Mouse (Mus musculus) lung, postnatal 25 days (tissue): ENCODE data around the gene Gatb.
A peak's percentile ranks its signal among the peaks of the same experiment; 100 is the strongest.

Source experiments
- DNase-seq: peaks from one replicate; pipeline ENCODE4 v3.0.0; 2022; ENCODE audit warnings: low spot score

The Gatb gene

DNA sequence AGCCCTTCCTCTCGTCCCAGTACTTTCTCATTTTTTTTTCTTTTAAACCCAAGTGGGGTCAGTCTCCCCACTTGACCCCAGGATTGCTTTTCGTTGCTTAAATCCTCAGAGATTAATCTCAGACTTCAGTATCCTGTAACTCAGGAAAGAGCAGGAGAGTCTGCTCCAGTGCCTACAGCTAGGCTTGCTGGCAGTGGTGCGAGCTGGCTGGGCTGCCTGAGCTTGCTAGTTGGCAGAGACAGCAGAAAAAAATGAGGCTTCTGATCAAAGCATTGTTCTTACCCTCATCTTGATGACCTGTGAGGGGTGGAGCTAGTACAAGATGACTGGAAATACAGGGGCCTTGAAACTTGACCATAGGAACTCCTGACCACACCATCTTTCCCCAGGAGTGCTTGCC, 20.5 kb downstream of the Gatb start:
- DNase-seq = no peak

DNA sequence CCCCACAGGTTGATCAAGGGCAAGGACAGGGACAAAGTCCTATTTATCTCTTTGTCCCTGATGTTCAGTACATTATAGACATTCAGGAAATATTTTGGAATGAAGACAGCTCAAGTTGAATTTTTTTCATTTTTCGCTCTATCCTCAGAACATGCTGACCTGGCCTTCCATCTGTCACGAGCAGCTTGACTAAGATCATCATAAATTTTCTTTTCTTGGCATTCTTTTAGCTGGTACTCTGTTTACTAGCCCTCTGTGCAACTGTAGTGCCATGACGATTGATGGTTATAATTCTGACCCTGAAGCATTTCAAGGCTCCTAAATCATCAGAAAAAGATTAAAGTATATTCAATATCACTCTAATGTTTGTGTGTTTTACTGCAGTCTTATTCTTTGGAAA, 25.6 kb downstream of the Gatb start:
- no peak for DNase-seq

- no peak for DNase-seq
These were observed 28.0 kb downstream of the Gatb start for GRCm38 (mm10) chr3:85601841-85602305.

- DNase-seq = no peak
These were observed 29.9 kb downstream of the Gatb start for GRCm38 (mm10) chr3:85603811-85604210.

GRCm38 (mm10) chr3:85606912-85607311, 33.0 kb downstream of the Gatb start:
- DNase-seq = peak; percentile 73

DNA sequence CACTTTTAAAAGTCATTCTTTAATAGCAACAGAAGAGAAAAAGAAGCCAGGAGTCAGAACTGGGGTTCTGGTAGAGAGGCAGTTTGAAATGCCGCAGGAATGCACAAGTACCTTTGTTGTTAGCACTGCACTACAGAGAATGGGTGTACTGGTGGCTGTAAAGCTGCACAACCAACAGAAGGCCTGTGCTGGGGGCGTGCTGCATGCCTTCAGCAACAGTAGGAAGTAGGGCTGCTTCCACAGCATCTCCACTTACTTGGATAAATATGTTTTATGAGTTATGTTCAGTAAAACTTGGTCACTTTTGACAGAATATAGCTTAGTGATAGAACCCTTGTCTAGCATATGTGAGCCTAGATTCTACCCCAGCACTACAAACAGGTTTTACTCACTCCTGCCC, 33.8 kb downstream of the Gatb start:
- DNase-seq = peak; percentile 10

GRCm38 (mm10) chr3:85616389-85616788, 42.5 kb downstream of the Gatb start:
- DNase-seq = no peak

GRCm38 (mm10) chr3:85618885-85619284, 45.0 kb downstream of the Gatb start:
- DNase-seq = no peak

DNA sequence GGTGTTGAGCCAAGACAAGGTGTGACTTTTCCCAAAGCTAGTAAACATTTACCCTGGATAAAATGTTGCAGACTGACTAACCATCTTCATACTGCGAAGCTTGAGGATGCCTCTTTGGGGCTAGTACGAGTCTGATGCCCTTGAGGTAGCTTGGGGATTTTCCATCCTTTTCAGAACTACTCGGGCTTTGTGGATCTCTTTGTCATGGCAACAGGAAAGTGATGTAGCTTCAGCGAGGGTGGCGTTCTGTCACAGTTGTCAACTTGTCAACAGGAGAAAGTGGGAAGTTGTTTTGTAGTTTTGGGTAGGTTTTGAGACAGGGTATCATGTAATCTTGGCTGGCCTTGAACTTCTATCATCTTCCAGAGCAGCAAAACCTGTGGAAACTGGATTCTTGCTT, 45.4 kb downstream of the Gatb start:
- DNase-seq = no peak

- DNase-seq = no peak
These were observed 45.8 kb downstream of the Gatb start for GRCm38 (mm10) chr3:85619751-85620150.

DNA sequence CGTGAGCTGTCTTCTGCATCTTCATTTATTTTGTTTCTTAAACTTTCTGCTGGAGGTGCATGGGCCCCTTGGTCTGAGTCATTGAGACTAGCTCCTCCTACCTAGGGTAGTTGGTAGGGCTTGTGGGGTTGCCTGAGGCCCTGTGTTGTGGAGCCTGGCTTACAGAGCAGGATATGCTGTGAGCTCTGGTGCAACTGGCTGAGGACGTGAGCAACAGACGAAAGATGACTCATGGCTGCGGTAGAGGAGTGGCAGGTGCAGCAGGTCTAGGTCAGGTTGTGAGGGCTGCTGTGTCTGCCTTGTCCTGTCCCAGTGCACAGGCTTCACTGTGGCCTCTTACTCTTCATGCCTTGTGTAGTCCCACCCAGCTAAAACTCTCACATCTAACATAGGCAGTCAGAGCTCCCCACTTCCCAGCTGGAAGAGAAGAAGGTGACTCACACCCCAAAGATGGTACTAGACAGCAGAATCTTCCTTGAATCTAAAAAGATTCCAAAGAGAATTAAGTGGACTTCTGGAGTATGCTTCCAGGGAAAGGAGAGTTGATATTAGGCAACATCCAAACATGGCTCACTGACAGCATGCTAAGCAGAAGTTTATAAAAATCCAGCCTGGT, 56.1 kb downstream of the Gatb start:
- no peak for DNase-seq

GRCm38 (mm10) chr3:85633733-85634132, 59.8 kb downstream of the Gatb start:
- DNase-seq = no peak

DNA sequence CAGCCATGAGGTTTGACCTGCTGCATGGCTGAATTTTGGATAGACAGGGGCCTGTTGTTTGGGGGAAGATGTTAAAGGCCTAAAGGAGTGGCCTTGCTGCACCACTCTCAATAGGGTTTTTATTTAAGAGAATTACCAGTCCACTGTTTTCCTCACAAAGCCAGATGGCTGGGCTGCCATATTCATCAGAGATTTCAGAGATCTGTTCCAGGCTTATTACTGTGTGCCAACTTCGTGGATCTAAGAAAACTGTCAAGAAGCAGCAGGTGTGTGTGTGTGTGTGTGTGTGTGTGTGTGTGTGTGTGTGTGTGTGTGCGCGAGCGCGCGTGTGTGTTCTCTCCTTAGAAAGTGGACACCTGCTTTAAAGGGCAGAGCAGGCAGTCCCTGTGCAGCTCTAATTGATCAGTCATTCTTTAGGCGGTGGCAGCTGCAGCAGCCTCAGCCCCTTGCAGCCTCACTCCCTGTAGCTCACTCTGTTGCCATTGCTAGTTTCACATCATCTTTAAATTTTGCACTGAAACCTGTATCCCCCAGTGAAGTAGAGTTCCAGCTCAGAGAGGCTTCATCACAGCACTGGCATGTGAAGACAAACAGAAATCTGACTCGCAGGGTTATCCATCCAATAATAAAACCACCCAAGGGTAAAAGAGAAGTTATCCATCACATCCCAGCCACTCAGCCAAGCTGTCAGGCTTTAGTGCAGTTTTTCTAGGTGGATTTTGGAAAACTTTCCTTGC, 60.6 kb downstream of the Gatb start:
- no peak for DNase-seq

- DNase-seq = no peak
These were observed 61.2 kb downstream of the Gatb start for GRCm38 (mm10) chr3:85635126-85635419.

DNA sequence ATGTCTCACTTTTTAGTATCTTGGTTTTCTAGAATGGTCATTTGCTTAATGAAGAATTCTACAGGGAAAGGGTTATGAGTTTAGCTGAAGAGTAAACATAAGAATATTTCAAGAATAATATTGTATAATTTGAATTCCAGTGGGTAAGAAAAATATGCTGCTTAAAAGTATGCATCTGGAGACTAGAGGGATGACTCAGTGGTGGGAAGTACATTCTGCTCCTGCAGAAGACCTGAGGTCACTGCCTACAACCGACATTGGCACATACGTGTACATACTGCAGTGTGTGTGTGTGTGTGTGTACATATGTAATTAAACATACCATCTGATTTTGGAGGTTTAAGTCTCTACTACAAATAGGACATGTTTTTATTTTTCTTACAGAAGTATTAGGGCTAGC, 61.7 kb downstream of the Gatb start:
- DNase-seq = no peak

DNA sequence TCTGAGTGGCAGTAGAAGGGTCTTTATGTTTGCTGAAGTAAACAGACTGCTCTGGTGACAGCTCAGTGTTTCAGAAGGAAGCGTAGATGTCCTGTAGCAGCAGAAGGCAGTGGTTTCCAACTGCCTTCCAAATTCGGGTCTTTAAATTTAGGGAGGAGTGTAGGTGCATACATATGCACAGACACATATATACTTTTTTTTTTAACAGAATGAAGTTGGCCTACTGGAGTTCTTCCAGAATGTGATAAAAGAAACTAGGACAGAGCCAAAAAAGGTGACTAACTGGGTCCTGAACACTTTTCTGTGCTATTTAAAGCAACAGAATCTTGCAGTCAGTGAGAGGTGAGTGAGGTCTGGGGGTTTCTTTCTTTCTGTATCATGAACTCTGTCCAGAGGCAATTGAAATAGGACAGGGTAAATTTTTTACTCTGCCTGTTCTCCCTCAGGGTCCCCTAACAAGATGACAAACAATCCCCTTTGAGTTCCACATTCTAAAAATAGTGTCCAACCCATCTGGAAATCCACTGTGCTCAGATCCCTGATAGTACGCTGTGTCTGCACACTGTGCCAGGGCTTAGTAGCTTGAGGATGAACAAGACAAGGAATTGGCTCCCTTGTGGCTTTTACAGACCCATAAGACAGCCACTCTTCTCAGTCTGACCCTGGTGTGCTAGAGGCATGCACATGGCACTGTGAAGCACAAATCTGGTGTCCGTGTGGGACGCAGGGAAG, 63.0 kb downstream of the Gatb start:
- DNase-seq = no peak

DNA sequence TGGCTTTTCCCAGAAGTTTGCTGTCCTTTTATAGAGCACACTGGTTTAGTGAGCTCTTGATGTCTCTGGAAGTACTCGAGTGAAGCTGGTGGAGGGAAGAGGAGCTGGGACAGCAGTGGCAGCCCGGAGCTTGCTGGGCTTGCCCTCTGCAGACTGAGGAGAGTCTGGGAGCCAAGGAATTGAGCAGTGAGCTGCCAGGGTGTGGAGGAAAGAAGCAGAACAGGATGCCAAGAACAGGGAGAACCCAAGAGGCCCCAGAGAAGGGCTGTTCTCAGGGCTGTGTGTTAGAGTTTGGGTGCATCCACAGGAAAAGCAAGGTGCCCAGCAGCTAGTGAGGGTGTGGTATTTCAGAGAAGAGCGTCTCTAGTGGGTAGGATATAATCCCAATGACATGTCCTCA, 67.8 kb downstream of the Gatb start:
- DNase-seq = no peak

- no peak for DNase-seq
These were observed 70.9 kb downstream of the Gatb start for GRCm38 (mm10) chr3:85644814-85645213.

- no peak for DNase-seq
These were observed 71.6 kb downstream of the Gatb start for GRCm38 (mm10) chr3:85645517-85646004.

GRCm38 (mm10) chr3:85649176-85649575, 75.3 kb downstream of the Gatb start:
- no peak for DNase-seq

DNA sequence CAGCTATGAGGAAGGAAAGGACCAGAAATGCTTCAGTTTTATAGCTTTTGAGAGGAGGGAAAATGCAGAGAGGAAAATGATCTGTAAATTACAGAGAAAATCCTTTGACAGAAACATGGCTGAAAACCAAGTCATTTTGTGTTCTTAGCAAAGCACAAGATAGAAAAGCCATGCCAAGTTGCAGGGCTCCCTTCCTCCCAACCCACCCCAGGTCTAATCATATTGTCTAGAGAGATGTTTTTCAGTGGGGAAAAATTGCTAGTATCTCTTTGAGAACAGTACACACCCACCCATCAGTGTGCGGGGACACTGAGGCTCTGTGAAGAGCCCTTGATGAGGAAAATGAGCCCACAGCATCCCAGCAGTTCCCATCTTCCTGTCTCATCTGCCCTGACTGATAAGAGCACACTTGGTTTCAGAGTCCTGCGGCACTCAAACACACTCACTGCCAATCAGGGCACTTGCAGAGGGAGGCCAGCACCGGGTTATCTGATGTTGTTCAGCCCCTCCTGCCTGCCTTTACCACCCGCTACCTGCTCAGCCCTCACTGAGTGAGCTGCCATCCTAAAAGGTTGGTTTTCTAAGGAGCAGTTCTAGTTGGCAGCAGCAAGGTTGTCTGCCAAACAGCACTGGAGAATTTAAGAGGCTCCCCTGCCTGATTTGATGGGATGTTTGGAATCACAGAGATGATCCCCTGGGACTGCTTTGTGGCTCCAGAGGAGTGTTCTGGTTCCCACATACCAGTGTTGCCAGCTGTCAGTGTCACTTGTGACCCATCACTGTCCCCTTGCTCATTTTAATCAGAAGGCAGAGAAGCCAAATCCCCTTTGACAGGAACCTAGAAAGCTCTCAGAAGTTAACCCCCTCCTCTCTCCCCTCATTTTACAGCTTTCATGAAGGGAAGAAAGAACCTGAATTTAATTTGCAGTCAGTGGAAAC, 79.1 kb downstream of the Gatb start:
- DNase-seq = no peak

GRCm38 (mm10) chr3:85655538-85655937, 81.6 kb downstream of the Gatb start:
- no peak for DNase-seq
